ENCODE assay signal across 13 mouse cellular contexts in the genomic region with DNA sequence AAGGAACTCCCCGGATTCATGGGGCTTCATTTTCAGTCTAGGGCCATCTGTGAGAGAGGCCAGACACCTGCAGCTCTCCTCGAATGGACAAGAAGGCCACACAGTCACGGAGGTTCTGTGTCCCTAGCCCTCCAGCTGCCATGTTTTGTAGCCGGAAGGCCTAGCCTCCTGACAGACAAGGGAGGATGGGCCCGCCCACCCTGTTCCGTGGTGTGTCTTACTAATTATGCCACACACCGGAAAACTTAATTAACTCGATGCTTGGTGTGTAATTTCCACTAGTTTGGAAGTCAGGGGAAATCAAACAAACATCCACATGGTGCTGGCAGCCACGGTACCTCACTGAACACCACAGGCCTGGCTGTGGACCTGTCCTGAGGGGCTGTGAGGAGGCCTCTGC. TPM values are rescaled to one million over a fixed set of nuclear protein-coding genes. Genes with fewer than 3 reads are reported as not detected.
DNase-seq lines count a peak whose midpoint lies in the region; ATAC-seq and TF ChIP-seq lines count a peak whose summit lies in the region.
"Had no signal": no experiment of that assay in that cellular context is flagged by ENCODE, and none has a peak within 500 bp of the region (broad histone marks: within the 10 kb centered on the region; RNA-seq: fewer than 3 reads in every experiment).

No protein-coding gene starts in this region.

- H3K9me3 ChIP-seq in forebrain, embryonic 14.5 days (replicated peaks; ENCODE audit: control insufficient read depth, low read length) = no peaks in the 10 kb centered on the region
- H3K9me3 ChIP-seq in limb, embryonic 15.5 days = no peaks in the 10 kb centered on the region
- H3K9me3 ChIP-seq in stomach, embryonic 15.5 days = no peaks in the 10 kb centered on the region

- TF ChIP-seq CTCF in layer of hippocampus, adult 2 months (conservative IDR thresholded peaks at IDR 0.05) = no peak

- H3K4me1 ChIP-seq in forebrain, embryonic 14.5 days (ENCODE audit: control insufficient read depth, insufficient read depth, low read length) = peaks cover 56% of the 10 kb centered on the region
- H3K4me1 ChIP-seq in limb, embryonic 15.5 days = peaks cover 63% of the 10 kb centered on the region
- peaks cover 33% of the 10 kb centered on the region for H3K4me1 ChIP-seq in stomach, embryonic 15.5 days

- H3K4me3 ChIP-seq in layer of hippocampus, adult 2 months = no peak overlapping the region
- no peak overlapping the region for H3K4me3 ChIP-seq in forebrain, embryonic 14.5 days (ENCODE audit: low read depth, low read length)
- no peak overlapping the region for H3K4me3 ChIP-seq in limb, embryonic 15.5 days
- no peak overlapping the region for H3K4me3 ChIP-seq in stomach, embryonic 15.5 days (replicated peaks)

- no peak for DNase-seq in layer of hippocampus, adult 2 months (ENCODE audit: low spot score in 2 of 2)
- no peak for DNase-seq in layer of hippocampus, postnatal 25 days (ENCODE audit: extremely low spot score in 1 of 2, low spot score in 1 of 2)
- no peak for DNase-seq in forebrain, embryonic 14.5 days (ENCODE audit: low spot score)
- DNase-seq in ovary, postnatal 36 days (ENCODE audit: low spot score) = no peak
- DNase-seq: cerebellum, adult 11-12 months; gastrocnemius, postnatal 14 days; lung, postnatal 14 days; thymus, adult 18-20 months had no signal

- WGBS in forebrain, embryonic 14.5 days = 31% methylated on average over 9 of the region's 9 CpGs
- WGBS in limb, embryonic 15.5 days = 47% methylated on average over 9 of the region's 9 CpGs
- 75% methylated on average over 9 of the region's 9 CpGs for WGBS in stomach, embryonic 15.5 days

- H3K9ac ChIP-seq in forebrain, embryonic 14.5 days (ENCODE audit: low read length) = 0 out of 2 replicates have a peak overlapping the region, but pooled peaks have one; percentile 13
- H3K9ac ChIP-seq in limb, embryonic 15.5 days = no peak overlapping the region
- no peak overlapping the region for H3K9ac ChIP-seq in stomach, embryonic 15.5 days

- ATAC-seq in forebrain, embryonic 14.5 days = no peak
- ATAC-seq in limb, embryonic 15.5 days (ENCODE audit: insufficient number of reproducible peaks, low FRiP score, low TSS enrichment, low read depth) = no peak
- ATAC-seq in stomach, embryonic 15.5 days (ENCODE audit: insufficient read depth, low FRiP score, low read depth) = no peak
- no peak for ATAC-seq in megakaryocyte progenitor cell, adult 5-6 weeks (replicated peaks; ENCODE audit: poor library complexity)
- ATAC-seq: activated CD4-positive, CD25-positive, alpha-beta regulatory T cell, adult 4 months; inflammation-experienced regulatory T-cells, adult 6 months had no signal

- no peaks in the 10 kb centered on the region for H3K27me3 ChIP-seq in forebrain, embryonic 14.5 days (replicated peaks; ENCODE audit: control insufficient read depth, insufficient read depth, low read length)
- H3K27me3 ChIP-seq in limb, embryonic 15.5 days = no peaks in the 10 kb centered on the region
- H3K27me3 ChIP-seq in stomach, embryonic 15.5 days (replicated peaks) = no peaks in the 10 kb centered on the region

- peak overlapping the region; percentile 100 for H3K27ac ChIP-seq in layer of hippocampus, adult 2 months
- H3K27ac ChIP-seq in forebrain, embryonic 14.5 days (ENCODE audit: low read depth, low read length) = peak overlapping the region; percentile 94
- H3K27ac ChIP-seq in limb, embryonic 15.5 days = peak overlapping the region; percentile 91
- peak overlapping the region; percentile 31; the same call in 1 of the 2 replicates for H3K27ac ChIP-seq in stomach, embryonic 15.5 days

- H3K36me3 ChIP-seq in forebrain, embryonic 14.5 days (ENCODE audit: control insufficient read depth, insufficient read depth, low read length) = no peaks in the 10 kb centered on the region
- no peaks in the 10 kb centered on the region for H3K36me3 ChIP-seq in limb, embryonic 15.5 days
- H3K36me3 ChIP-seq in stomach, embryonic 15.5 days = no peaks in the 10 kb centered on the region

- no peak overlapping the region for H3K4me2 ChIP-seq in forebrain, embryonic 14.5 days (ENCODE audit: low read length)
- H3K4me2 ChIP-seq in limb, embryonic 15.5 days = no peak overlapping the region
- H3K4me2 ChIP-seq in stomach, embryonic 15.5 days = no peak overlapping the region

RNA-seq across cellular contexts. Expression of a gene that starts 55.4 kb away (rescaled TPM):
- 10 to 100 TPM in 1 of 2 experiments, 1 to 10 TPM in 1; 7.8 to 11.3 TPM for total RNA-seq in layer of hippocampus, adult 2 months (2021)
- total RNA-seq in layer of hippocampus, postnatal 25 days (2021) = 10 to 100 TPM in 1 of 2 experiments, 1 to 10 TPM in 1; 3.0 to 10.3 TPM
- 0.64 and 1.2 TPM in 2 replicates for polyA plus RNA-seq in forebrain, embryonic 14.5 days (2014; fragmentation: Nextera tagmentation; extraction: Ambion mirVana)
- polyA plus RNA-seq in limb, embryonic 15.5 days (2015; fragmentation: Nextera tagmentation; extraction: Ambion mirVana) = 2.0 and 2.2 TPM in 2 replicates
- 0.71 and 0.72 TPM in 2 replicates for polyA plus RNA-seq in stomach, embryonic 15.5 days (2015; fragmentation: Nextera tagmentation; extraction: Ambion mirVana)
- 1.3 TPM in 1 of 2 replicates, not detected in the other for total RNA-seq in megakaryocyte progenitor cell, adult 5-6 weeks (2015)
- total RNA-seq in megakaryocyte progenitor cell, adult 5-6 weeks (2017) = not detected in 2 replicates

Comparison
In these comparisons a context has a peak if more than half of its experiments do, and no peak if none do; other contexts are left out.
1. H3K27ac ChIP-seq: peak in every context shown above with its lines; median percentile 100 in layer of hippocampus, adult 2 months; 94 in forebrain, embryonic 14.5 days; 91 in limb, embryonic 15.5 days; 31 in stomach, embryonic 15.5 days.